21 mouse cellular contexts compared by ENCODE assay signal in genomic region chr6:125838121-125838520, GRCm38 (mm10).
DNase-seq lines count a peak whose midpoint lies in the region; ATAC-seq lines count a peak whose summit lies in the region.
"Had no signal": no experiment of that assay in that cellular context is flagged by ENCODE, and none has a peak within 500 bp of the region (broad histone marks: within the 10 kb centered on the region; RNA-seq: fewer than 3 reads in every experiment).

No protein-coding gene starts in this region.

- no peak overlapping the region for H3K4me2 ChIP-seq in neural tube, embryonic 12.5 days (replicated peaks)
- no peak overlapping the region for H3K4me2 ChIP-seq in neural tube, embryonic 15.5 days
- H3K4me2 ChIP-seq in hindbrain, embryonic 13.5 days, result no peak overlapping the region
- H3K4me2 ChIP-seq: forebrain, embryonic 15.5 days; heart, embryonic 15.5 days; lung, embryonic 14.5 days; stomach, embryonic 15.5 days had no signal

- no peak overlapping the region for H3K4me3 ChIP-seq in neural tube, embryonic 12.5 days
- no peak overlapping the region for H3K4me3 ChIP-seq in neural tube, embryonic 15.5 days (replicated peaks)
- H3K4me3 ChIP-seq in hindbrain, embryonic 13.5 days, result no peak overlapping the region
- no peak overlapping the region for H3K4me3 ChIP-seq in embryonic facial prominence, embryonic 10.5 days
- H3K4me3 ChIP-seq: forebrain, embryonic 15.5 days; gastrocnemius, adult 2 months; heart, embryonic 15.5 days; hindbrain, embryonic 10.5 days; stomach, embryonic 15.5 days had no signal

- WGBS in neural tube, embryonic 12.5 days, result 35% methylated on average over 4 of the region's 4 CpGs
- 24% methylated on average over 4 of the region's 4 CpGs for WGBS in neural tube, embryonic 15.5 days
- 80% methylated on average over 4 of the region's 4 CpGs for WGBS in hindbrain, embryonic 13.5 days
- 67% methylated on average over 4 of the region's 4 CpGs for WGBS in embryonic facial prominence, embryonic 10.5 days

- H3K36me3 ChIP-seq in neural tube, embryonic 12.5 days, result no peaks in the 10 kb centered on the region
- no peaks in the 10 kb centered on the region for H3K36me3 ChIP-seq in neural tube, embryonic 15.5 days
- no peaks in the 10 kb centered on the region for H3K36me3 ChIP-seq in hindbrain, embryonic 13.5 days
- no peaks in the 10 kb centered on the region for H3K36me3 ChIP-seq in embryonic facial prominence, embryonic 10.5 days (replicated peaks)
- H3K36me3 ChIP-seq: forebrain, embryonic 15.5 days; G1E; heart, embryonic 15.5 days; hindbrain, embryonic 10.5 days; stomach, embryonic 15.5 days had no signal

- no peak overlapping the region for H3K9ac ChIP-seq in neural tube, embryonic 12.5 days
- no peak overlapping the region for H3K9ac ChIP-seq in neural tube, embryonic 15.5 days (replicated peaks)
- no peak overlapping the region for H3K9ac ChIP-seq in hindbrain, embryonic 13.5 days
- H3K9ac ChIP-seq: forebrain, embryonic 15.5 days; heart, embryonic 15.5 days; lung, embryonic 14.5 days; stomach, embryonic 15.5 days had no signal

- no peak overlapping the region for H3K27ac ChIP-seq in neural tube, embryonic 12.5 days
- H3K27ac ChIP-seq in neural tube, embryonic 15.5 days (replicated peaks), result no peak overlapping the region
- H3K27ac ChIP-seq in hindbrain, embryonic 13.5 days, result no peak overlapping the region
- H3K27ac ChIP-seq in embryonic facial prominence, embryonic 10.5 days (replicated peaks), result no peak overlapping the region
- H3K27ac ChIP-seq: forebrain, embryonic 15.5 days; gastrocnemius, adult 2 months; heart, embryonic 15.5 days; hindbrain, embryonic 10.5 days; stomach, embryonic 15.5 days had no signal

- 0 out of 2 replicates have a peak, but pooled peaks have one; percentile 33 for ATAC-seq in neural tube, embryonic 12.5 days (ENCODE audit: low FRiP score, low read depth)
- no peak for ATAC-seq in neural tube, embryonic 15.5 days (ENCODE audit: low FRiP score)
- no peak for ATAC-seq in hindbrain, embryonic 13.5 days (ENCODE audit: low FRiP score)
- ATAC-seq: forebrain, embryonic 15.5 days; intestine, embryonic 16.5 days; midbrain, embryonic 16.5 days had no signal

- H3K27me3 ChIP-seq in neural tube, embryonic 12.5 days (replicated peaks), result no peaks in the 10 kb centered on the region
- H3K27me3 ChIP-seq in neural tube, embryonic 15.5 days (replicated peaks), result no peaks in the 10 kb centered on the region
- no peaks in the 10 kb centered on the region for H3K27me3 ChIP-seq in hindbrain, embryonic 13.5 days
- H3K27me3 ChIP-seq in embryonic facial prominence, embryonic 10.5 days (replicated peaks; ENCODE audit: low read depth, poor library complexity, severe bottlenecking), result no peaks in the 10 kb centered on the region
- H3K27me3 ChIP-seq: forebrain, embryonic 15.5 days; heart, embryonic 15.5 days; stomach, embryonic 15.5 days had no signal

- peak; percentile 43 for DNase-seq in fat pad, adult 2 months (ENCODE audit: extremely low read depth, low read depth, low spot score)
- DNase-seq in kidney, adult 8-10 months, result peak; percentile 8 to 28
- DNase-seq in kidney, postnatal 36 days, result peak; percentile 34 to 52
- DNase-seq in embryonic facial prominence, embryonic 10.5 days (ENCODE audit: low spot score), result no peak
- DNase-seq: cerebellum, adult 11-12 months; gastrocnemius, adult 2 months; heart, adult 18-20 months; liver; lung, embryonic 14.5 days; right cerebral cortex, adult 18-20 months; thymus, postnatal 14 days had no signal

- no peaks in the 10 kb centered on the region for H3K9me3 ChIP-seq in neural tube, embryonic 12.5 days
- no peaks in the 10 kb centered on the region for H3K9me3 ChIP-seq in neural tube, embryonic 15.5 days (replicated peaks)
- no peaks in the 10 kb centered on the region for H3K9me3 ChIP-seq in hindbrain, embryonic 13.5 days
- H3K9me3 ChIP-seq in embryonic facial prominence, embryonic 10.5 days, result no peaks in the 10 kb centered on the region
- H3K9me3 ChIP-seq: forebrain, embryonic 15.5 days; heart, embryonic 15.5 days; hindbrain, embryonic 10.5 days; stomach, embryonic 15.5 days had no signal

- H3K4me1 ChIP-seq in neural tube, embryonic 12.5 days, result no peaks in the 10 kb centered on the region
- H3K4me1 ChIP-seq in neural tube, embryonic 15.5 days, result no peaks in the 10 kb centered on the region
- no peaks in the 10 kb centered on the region for H3K4me1 ChIP-seq in hindbrain, embryonic 13.5 days (replicated peaks)
- H3K4me1 ChIP-seq in embryonic facial prominence, embryonic 10.5 days, result no peaks in the 10 kb centered on the region
- H3K4me1 ChIP-seq: forebrain, embryonic 15.5 days; heart, embryonic 15.5 days; hindbrain, embryonic 10.5 days; stomach, embryonic 15.5 days had no signal
